Mouse (Mus musculus) forebrain, embryonic 16.5 days (tissue): Measurements from ENCODE around the gene 1700125H20Rik. TPM values are rescaled to one million over a fixed set of nuclear protein-coding genes. Genes with fewer than 3 reads are reported as not detected.
"Not testable (repeated sequence)": the region's sequence is repeated elsewhere in the genome, so short reads cannot be mapped to it uniquely, and the experiment has no call there.

Experiments
- ATAC-seq: fragments of 200-750 bp; cut with Nextera tagmentation; 2 replicates; pipeline ENCODE4 v1.8.0; 2017; ENCODE audit warnings: mild to moderate bottlenecking, moderate library complexity
- H3K27ac ChIP-seq: fragments of 300-500 bp; sonication (generic); 2 replicates; pipeline ENCODE4 v1.5.1; 2014; ENCODE audit warnings: low read length, control low read depth
- H3K27me3 ChIP-seq: fragments of 300-500 bp; sonication (generic); replicated peaks from 2 replicates; pipeline ENCODE4 v1.6.1; 2014; ENCODE audit warnings: low read length; ENCODE audit not compliant: control insufficient read depth, insufficient read depth
- H3K36me3 ChIP-seq: fragments of 300-500 bp; sonication (generic); 2 replicates; pipeline ENCODE4 v1.6.1; 2014; ENCODE audit not compliant: control insufficient read depth, insufficient read depth
- H3K4me1 ChIP-seq: fragments of 300-500 bp; sonication (generic); replicated peaks from 2 replicates; pipeline ENCODE4 v1.6.1; 2014; ENCODE audit warnings: low read length; ENCODE audit not compliant: control insufficient read depth, insufficient read depth
- H3K4me2 ChIP-seq: fragments of 300-500 bp; sonication (generic); 2 replicates; pipeline ENCODE4 v1.6.1; 2014; ENCODE audit warnings: mild to moderate bottlenecking, low read length, control low read depth
- H3K4me3 ChIP-seq: fragments of 300-500 bp; sonication (generic); replicated peaks from 2 replicates; pipeline ENCODE4 v1.5.1; 2014; ENCODE audit warnings: mild to moderate bottlenecking, low read length, control low read depth
- H3K9ac ChIP-seq: fragments of 300-500 bp; sonication (generic); replicated peaks from 2 replicates; pipeline ENCODE4 v1.6.1; 2014; ENCODE audit warnings: low read depth, low read length, control low read depth
- H3K9me3 ChIP-seq: fragments of 300-500 bp; sonication (generic); 2 replicates; pipeline ENCODE4 v1.6.1; 2016; ENCODE audit warnings: low read length; ENCODE audit not compliant: control insufficient read depth
- WGBS: fragments of 180-500 bp; shearing (Covaris S2); extraction: QIAGEN DNeasy Blood & Tissue Kit; methylation state at CpG from one replicate; pipeline ENCODE4 v1.1.7; 2014; 5-methylcytosine and 5-hydroxymethylcytosine counted together
- polyA plus RNA-seq: library from polyadenylated mRNA; unstranded; fragments of >200 nt; fragmentation: Nextera tagmentation; extraction: Ambion mirVana; gene quantifications from 2 replicates; pipeline ENCODE4 v1.2.1, GENCODE M21; 2015

The 1700125H20Rik gene
- polyA plus RNA-seq, 1 experiment from 2014 or later, result 0.68 TPM

DNA sequence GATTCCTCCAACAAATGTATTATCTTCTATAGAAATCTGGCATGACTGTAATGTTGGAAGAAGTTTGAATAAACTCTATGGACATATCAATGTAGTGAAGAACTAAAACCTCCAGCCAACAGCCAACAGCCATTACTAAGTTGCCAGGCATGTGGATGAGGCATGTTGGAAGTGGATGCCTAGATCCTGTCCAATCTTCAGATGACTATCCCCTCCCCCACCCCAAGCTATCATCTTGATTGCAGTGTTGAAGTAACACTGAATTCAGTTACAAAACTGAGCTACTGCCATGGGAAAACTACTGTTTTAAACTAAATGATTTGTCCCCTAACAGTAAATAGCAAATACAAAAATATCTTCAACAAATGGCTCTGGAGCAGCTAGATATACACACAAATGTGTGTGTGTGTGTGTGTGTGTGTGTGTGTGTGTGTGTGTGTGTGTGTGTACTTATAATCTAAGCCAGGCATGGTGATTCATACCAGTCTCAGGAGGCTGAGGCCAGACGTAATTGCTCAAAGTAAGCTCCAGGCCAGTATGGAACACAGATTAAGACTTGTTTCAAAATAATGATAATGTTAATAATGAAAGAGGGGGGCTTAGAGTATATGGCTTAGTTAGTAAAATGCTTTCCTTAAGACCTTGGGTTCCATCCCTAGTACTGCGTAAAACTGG, 17.8 kb upstream of the 1700125H20Rik start:
- Histone ChIP-seq H3K9ac (no peak overlapping the region), H3K36me3 (no peaks in the 10 kb centered on the region), H3K27me3 (no peaks in the 10 kb centered on the region), H3K4me3 (no peak overlapping the region), H3K4me2 (no peak overlapping the region), H3K27ac (no peak overlapping the region), H3K9me3 (no peaks in the 10 kb centered on the region), H3K4me1 (no peaks in the 10 kb centered on the region)
- ATAC-seq, result no peak
- 90% methylated on average over 2 of the region's 2 CpGs for WGBS

DNA sequence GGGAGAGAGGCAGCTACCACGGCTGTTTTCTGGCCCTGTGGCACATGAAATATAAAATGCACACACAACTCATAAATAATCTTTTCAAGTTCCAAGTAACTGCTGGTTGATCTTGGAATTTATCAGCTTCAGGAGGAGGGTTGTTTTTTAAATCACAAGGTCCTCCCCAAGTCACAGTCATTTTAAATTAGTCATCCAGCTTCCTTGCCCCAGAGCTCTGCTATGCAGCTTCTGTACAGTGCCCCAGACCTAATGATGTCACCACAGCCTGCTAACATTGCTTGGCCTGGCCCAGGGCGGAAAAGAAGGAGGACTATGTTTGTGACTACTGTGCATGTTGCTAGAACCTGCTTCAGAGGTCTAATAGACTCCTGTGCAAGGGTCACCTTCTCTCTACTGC, 12.9 kb upstream of the 1700125H20Rik start:
- no peak overlapping the region for H3K4me3 ChIP-seq
- H3K9me3 ChIP-seq, result no peaks in the 10 kb centered on the region
- no peak for ATAC-seq
- no peak overlapping the region for H3K9ac ChIP-seq
- no peaks in the 10 kb centered on the region for H3K4me1 ChIP-seq
- H3K27ac ChIP-seq, result no peak overlapping the region
- no peaks in the 10 kb centered on the region for H3K36me3 ChIP-seq
- WGBS, result 80% methylated on average over 2 of the region's 2 CpGs
- no peak overlapping the region for H3K4me2 ChIP-seq
- H3K27me3 ChIP-seq, result no peaks in the 10 kb centered on the region

DNA sequence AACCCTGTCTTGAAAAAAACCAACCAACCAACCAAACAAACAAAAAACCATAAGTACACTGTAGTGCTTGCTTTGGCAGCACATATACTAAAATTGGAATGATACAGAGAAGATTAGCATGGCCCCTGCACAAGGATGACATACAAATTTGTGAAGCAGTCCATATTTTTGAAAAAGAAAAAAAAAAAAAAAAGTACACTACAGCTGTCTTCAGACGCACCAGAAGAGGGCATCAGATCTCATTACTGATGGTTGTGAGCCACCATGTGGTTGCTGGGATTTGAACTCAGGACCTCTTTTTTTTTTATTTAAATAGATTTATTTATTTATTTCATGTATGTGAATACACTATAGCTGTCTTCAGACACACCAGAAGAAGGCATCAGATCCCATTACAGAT, 7.2 kb upstream of the 1700125H20Rik start:
- not testable (repeated sequence) for H3K27me3 ChIP-seq, H3K9ac ChIP-seq, H3K9me3 ChIP-seq, H3K4me2 ChIP-seq, H3K4me3 ChIP-seq, ATAC-seq, H3K4me1 ChIP-seq, H3K27ac ChIP-seq, H3K36me3 ChIP-seq
- 95% methylated on average over 1 of the region's 1 CpGs for WGBS

DNA sequence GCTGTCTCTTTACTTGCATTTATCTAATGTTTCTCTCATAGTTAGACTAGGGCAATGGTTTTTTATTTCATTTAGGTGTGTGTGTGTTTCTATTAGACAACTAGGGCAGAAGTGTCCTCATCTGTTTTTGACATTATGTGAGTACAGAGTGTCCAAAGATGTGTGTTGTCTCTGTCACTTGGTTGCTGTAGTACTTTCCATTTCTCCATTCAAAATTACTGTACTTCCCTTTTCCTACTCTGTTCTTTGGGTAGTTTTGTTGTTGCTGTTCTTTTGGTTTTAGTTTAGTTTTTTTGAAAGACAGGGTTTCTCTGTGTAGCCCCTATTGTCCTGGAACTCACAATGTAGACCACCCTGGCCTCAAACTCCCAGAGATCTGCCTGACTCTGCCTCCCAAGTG, 5.8 kb upstream of the 1700125H20Rik start:
- H3K4me1 ChIP-seq, result no peaks in the 10 kb centered on the region
- H3K27me3 ChIP-seq, result no peaks in the 10 kb centered on the region
- no peaks in the 10 kb centered on the region for H3K36me3 ChIP-seq
- H3K27ac ChIP-seq, result no peak overlapping the region
- no peak overlapping the region for H3K4me2 ChIP-seq
- no peaks in the 10 kb centered on the region for H3K9me3 ChIP-seq
- H3K4me3 ChIP-seq, result no peak overlapping the region
- no peak for ATAC-seq
- H3K9ac ChIP-seq, result no peak overlapping the region

DNA sequence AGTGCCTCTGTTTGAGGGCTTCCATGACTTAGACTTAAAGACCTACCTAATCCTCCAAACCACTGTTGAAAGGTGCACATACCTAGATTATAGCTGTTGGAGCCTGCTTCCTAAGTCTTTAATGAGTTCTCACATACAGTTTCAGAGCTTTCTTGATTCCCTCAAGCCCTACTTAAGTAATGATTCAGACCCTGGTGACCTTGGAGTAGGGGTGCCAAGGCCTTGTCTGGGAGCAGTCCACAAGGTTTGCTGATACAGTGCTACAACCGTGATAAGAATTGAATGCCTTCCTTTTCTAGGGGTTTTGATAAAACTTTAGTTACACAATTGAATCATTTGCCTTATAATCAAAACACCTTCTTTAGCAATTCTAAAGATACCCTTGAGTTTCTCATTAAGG, 2.7 kb upstream of the 1700125H20Rik start:
- Histone ChIP-seq H3K27me3 (no peaks in the 10 kb centered on the region), H3K4me2 (no peak overlapping the region)
- WGBS, result 73% methylated on average over 1 of the region's 1 CpGs

DNA sequence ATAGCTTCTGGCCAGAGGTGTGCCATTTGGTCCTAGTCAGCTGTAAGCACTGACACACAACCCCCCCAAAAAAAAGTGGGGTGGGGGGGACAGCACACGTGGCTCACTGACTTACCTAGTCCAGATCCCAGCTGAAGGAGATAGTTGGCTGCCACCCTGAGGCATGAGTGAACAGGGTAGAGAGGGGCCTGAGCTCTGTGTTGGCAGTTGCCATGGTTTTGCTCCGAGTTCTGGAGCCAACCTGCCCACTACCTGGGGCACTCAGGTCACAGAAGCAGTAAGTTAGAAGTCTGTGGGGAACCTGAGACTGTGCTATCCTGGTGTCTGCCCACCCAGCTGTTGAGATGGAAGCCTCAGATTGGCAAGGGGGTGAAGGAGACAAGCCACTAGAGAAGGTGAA, 629 bp downstream of the 1700125H20Rik start:
- Histone ChIP-seq H3K4me3 (no peak overlapping the region), H3K9me3 (no peaks in the 10 kb centered on the region), H3K27me3 (no peaks in the 10 kb centered on the region), H3K27ac (no peak overlapping the region), H3K4me1 (peaks cover 10% of the 10 kb centered on the region), H3K36me3 (no peaks in the 10 kb centered on the region), H3K9ac (no peak overlapping the region), H3K4me2 (no peak overlapping the region)
- no peak for ATAC-seq
- WGBS, result 40% methylated on average over 2 of the region's 2 CpGs

More for the DNA sequence above, 2.7 kb upstream of the 1700125H20Rik start:
- no peaks in the 10 kb centered on the region for H3K9me3 ChIP-seq
- no peak overlapping the region for H3K4me3 ChIP-seq
- ATAC-seq, result no peak
- H3K9ac ChIP-seq, result no peak overlapping the region
- H3K4me1 ChIP-seq, result peaks cover 10% of the 10 kb centered on the region
- no peak overlapping the region for H3K27ac ChIP-seq
- no peaks in the 10 kb centered on the region for H3K36me3 ChIP-seq

DNA sequence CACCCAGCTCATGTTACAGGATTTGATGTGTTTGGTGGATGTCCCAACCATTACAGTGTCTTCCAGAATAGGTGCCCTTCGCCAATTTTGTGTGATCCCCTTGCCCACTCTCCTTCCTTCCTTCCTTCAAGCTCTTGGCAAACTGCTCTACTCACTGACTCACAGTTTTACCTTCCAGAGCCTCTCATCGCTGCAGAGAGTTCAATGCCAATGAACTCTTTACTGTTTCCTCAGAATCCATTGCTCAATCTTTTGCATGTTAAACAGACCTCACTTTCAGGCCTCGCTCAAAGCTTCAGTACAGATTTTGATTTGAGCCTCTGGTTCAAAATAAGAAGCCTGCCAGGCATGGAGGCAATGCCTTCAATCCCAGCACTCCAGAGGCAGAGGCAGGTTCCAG, 5.7 kb downstream of the 1700125H20Rik start:
- Histone ChIP-seq H3K4me3 (no peak overlapping the region), H3K27ac (no peak overlapping the region), H3K4me2 (no peak overlapping the region), H3K9ac (no peak overlapping the region), H3K9me3 (no peaks in the 10 kb centered on the region), H3K36me3 (no peaks in the 10 kb centered on the region), H3K27me3 (no peaks in the 10 kb centered on the region), H3K4me1 (no peaks in the 10 kb centered on the region)
- 77% methylated on average over 3 of the region's 3 CpGs for WGBS
- no peak for ATAC-seq

DNA sequence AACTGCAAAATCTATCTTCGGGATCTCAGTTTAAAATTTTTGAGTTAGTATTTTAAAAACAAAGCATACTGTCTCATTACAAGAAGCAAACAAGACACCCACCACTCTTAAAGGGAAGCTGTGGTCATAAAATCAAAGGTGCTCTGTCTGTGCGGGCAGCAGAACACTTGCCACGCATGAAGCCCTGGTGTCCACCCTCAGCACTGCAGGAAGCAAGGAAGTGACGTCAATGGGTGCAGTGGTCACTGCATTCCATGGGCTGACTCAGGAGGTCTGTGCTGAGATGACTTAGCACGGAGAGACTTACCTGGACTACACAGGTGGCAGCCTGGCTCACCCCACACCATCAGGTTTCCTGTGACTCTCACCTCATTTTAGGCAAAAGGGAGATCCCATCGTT, 7.6 kb downstream of the 1700125H20Rik start:
- Histone ChIP-seq H3K27me3 (no peaks in the 10 kb centered on the region), H3K4me2 (no peak overlapping the region), H3K9ac (no peak overlapping the region), H3K36me3 (no peaks in the 10 kb centered on the region), H3K9me3 (no peaks in the 10 kb centered on the region), H3K4me3 (no peak overlapping the region), H3K4me1 (peaks cover 4% of the 10 kb centered on the region), H3K27ac (no peak overlapping the region)
- no peak for ATAC-seq
- WGBS, result 86% methylated on average over 6 of the region's 6 CpGs

DNA sequence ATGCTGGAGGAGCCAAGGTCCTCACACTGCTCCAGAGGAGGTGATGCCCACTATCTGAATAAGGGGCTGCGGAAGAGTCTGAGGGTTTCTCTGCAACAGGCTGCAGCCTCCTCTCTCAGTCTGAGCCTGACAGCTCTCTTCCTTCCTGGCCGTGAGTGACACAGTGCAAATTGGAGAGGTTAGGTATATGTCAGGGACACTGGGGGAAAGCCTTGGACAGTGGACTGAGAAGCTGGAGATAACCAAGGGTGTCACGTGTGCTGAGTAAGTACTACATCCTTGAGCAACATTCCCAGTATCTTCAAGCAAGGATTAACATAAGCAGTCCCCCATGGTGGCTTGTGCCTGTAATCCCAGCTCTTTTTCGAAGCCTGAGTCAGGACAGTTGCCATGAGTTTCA, 8.2 kb downstream of the 1700125H20Rik start:
- H3K9ac ChIP-seq, result no peak overlapping the region
- no peak for ATAC-seq
- H3K27ac ChIP-seq, result no peak overlapping the region
- 87% methylated on average over 4 of the region's 4 CpGs for WGBS
- H3K36me3 ChIP-seq, result no peaks in the 10 kb centered on the region
- H3K27me3 ChIP-seq, result no peaks in the 10 kb centered on the region
- H3K9me3 ChIP-seq, result no peaks in the 10 kb centered on the region
- peaks cover 8% of the 10 kb centered on the region for H3K4me1 ChIP-seq
- H3K4me3 ChIP-seq, result no peak overlapping the region
- no peak overlapping the region for H3K4me2 ChIP-seq
